Mouse (Mus musculus) ovary, postnatal 36 days (tissue): ENCODE data around the gene Iqgap1.

Source experiments
- DNase-seq: peaks from one replicate; pipeline ENCODE4 v3.0.0; 2022; ENCODE audit warnings: low spot score, mixed read lengths

The Iqgap1 gene

DNA sequence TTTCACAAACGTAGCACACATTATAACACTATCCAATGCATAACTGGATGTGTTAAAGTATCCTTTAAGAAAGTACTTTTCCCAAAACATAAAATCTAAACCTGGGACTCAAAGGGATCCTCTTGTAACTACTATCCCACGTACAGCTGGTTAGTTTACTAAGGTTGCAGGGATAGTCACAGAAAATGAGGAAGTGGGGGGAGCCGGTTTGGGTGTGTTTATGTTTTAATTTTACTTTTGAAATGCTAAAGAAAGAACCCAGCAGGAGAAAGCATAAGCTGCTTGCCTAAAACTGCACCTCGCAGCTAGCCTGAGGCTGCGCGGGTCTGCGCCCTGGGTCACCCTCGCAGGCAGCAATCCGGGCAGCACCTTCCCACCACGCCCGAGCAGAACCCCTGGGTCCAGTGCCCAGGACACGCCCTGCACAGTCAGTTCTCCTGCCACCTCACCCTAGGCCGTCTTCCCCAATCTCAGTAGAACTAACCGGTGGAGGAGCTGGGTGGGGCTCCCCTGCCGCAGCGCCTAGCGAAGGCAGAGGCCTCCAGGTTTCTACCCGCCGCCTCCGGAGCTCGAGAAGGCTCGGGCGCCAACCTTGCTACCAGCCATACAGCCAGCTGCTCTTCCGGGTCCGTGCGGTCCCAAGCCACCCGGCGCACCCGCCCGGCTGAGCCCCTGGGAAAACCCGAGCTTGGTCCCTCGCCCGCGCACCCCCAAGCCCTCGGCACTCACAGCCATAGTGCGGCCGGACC is 23.2 kb downstream of the Iqgap1 start:
- DNase-seq = no peak

DNA sequence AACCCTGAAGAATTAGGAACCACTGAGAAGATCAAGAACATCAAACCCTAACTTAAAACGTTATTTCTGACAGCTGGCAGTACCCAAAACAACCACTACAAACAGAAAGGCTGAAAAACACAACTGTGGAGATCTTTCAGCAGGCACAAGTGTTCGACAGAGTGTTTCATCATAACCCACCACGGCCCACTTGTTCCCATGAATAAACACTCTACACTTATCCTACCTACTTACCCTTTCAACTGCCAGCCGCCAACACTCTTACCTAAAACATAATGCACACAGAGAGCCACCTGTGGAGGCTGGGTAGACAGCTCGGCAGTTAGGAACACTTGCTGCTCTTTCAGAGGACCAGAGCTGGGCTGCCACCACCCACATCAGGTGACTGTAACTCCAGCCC is 26.5 kb downstream of the Iqgap1 start:
- DNase-seq = no peak

DNA sequence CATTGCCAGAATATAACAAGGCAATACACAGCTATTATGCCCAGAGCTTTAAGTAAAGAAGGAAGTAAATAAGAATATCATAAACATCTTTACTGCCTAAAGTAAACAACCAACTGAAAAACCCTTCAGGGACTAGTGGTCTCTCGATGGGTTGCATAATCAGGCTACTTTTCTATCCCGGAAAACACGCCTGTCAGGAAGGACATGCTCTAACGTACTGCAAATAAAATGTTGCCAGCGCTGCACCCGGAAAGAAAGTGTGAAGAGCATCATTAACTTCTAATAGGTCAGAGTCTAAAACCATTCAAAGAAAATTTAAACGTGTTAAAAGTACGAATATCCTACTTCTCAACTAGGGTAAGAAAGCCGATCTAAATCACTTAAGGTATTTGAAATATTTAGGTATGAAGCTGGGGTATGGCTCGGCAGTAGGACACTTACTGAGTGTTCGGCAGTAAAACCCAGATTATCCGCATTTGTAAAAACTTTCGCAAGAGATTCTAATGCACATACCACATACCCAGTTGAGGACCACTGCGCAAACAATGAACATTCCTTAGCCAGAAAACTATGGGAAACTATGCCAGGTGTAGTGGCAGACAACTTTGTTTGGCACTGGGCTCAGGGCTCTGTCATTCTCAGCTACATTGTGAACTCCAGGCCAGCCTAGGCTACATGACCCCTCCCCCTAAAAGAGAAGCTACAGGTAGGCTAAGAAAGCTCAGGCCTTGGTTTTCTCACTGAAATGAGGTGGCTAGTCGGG is 28.8 kb downstream of the Iqgap1 start:
- DNase-seq = no peak

DNA sequence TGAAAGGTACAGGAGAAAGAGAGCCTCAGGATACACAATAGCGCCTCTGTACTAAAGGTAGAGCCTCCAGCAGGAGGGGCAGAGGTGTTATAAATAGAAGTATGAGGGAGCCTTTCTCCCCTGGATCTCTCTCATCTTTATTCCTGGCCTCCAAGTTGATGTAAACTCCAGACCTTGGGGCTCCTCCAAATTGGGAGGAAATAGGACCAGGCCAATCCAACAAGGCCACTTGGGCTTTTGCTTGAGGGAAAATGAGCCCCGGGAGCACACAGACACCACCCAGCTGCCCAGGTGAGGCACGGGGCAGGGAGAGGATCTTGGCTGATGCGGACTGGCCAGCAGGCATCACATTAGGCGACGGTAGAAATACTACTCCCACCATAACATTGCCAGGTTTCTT is 29.5 kb downstream of the Iqgap1 start:
- DNase-seq = no peak

DNA sequence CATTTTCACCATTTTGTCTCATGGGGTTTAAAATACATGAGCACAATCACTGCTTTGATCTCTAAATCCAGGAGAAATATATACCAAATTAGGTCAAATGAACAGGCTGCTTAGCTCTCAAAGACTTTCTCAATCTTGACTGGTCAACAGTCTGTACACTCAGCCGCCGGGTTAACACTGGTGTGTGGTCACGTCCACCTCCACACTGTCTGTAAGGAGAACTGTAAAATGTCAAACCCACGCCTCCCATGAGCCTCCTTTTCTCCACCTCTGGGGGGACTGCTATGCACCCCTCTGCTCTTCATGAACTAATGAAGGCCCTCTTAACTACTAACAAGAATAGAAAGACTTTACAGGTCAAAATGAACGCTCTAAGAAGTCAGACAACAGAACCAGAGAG is 36.2 kb downstream of the Iqgap1 start:
- no peak for DNase-seq

DNA sequence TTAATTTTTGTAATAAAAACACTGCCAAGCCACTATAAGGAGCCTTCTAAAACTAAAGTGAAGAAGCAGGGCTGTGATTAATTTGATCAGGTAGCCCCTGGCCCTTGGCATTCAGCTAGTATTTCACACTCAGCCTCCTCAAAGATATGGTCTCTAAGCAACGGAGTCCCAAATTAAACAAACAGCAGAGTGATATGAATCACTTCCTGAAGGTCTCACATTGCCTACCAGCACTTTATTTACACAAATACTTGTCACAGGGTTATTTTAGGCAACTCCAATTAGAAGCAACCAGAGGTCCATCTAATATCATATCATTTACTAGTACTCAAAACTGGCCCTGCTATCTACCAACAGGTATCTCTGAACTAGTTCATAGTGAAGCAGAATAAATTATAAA is 36.7 kb downstream of the Iqgap1 start:
- DNase-seq = no peak

DNA sequence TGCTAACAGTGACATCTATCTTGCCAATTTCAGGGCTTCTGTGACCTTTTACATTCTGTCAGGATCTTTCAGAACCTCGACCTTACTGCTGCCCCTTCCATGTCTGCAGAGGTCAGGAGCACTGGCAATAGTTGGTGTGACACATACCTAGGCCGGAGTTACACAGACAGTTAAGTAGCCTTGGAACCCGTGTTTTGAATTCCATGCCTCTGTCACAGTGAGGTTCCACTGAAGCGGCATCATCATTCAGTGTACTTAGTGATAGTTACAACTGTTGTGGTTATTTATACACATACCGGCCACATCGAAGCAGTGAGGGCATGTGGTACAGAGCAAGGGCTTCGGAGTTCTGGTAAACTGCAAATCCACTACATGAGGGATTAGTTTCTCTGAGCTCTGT is 37.8 kb downstream of the Iqgap1 start:
- no peak for DNase-seq

DNA sequence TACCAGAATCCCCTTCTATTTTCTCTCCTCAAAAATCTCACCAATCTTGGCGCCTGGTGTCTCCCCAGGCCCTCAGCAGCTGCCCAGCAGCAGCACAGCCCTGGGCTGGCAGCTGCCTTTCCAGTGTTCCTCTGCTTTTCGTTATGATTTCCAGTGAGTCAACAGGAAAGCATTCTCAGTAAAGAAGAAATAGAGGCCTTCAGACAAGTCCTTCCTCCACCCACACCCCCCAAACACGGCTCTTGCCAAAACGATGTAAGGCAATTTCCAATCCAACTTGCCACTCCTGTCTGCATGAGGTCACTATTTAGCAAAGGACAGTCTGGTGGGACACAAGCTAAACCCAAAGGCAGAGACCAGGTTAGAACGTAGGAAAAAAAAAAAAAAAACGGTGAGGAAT is 39.0 kb downstream of the Iqgap1 start:
- DNase-seq = no peak

DNA sequence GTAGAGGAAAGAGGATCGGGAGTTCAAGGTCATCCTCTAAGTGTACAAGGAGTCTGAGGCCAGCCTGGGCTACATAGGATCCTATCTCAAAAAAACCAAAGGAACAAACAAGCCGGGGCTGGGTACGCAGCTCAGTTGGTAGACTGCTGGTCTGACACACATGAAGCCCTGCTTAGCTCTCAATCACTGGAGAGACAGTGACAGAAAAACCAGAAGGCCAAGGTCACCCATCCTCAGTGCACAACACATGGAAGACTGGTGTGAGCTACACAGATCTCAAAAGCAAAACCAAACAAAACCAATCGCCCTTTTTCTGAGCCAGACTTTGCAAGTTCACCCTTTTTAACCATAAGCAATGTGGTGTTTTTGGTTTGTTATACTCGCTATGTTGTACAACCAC is 41.9 kb downstream of the Iqgap1 start:
- DNase-seq = no peak

DNA sequence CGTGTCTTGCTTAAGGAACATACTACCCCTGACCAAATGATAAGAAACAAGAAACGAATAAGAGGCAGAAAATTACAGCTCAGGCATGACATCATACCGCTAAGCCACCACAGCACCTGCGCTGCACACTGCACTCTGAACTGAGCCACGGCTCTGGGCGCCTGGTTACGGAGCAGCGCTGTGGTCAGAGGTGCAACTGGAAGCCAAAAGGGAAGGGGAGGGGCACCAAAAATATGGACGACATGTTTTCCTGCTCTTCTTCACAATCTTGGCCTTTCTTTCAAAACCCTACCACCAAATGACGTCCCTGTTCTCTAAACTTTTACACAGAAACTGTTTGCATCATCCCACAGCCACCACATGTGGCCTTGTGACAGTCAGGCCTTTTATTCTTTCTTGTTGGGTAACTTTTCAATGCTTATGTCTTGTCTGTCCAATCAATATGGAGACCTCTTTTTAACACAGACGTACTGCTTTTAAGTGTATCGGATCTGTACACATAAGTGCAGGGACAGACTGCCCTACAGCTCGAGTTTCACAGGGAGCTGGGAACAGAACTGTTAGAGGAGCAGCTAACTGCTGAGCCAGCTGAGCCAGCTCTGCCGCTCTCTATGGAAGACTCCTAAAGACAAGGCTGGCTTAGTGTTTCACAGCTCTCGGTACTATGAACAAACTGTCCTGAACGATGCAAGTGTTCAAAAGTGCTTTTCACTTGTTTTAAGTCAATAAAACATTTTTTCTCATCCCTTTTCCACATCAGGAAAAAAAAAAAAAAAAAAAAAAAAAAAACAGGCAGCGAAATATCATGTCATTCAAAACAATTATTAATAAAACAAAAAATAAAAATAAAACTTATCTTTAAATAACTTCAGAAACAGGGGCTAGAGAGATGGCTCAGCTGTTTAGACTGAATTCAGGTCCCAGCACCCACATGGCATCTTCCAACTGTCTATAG is 43.3 kb downstream of the Iqgap1 start:
- DNase-seq = no peak

DNA sequence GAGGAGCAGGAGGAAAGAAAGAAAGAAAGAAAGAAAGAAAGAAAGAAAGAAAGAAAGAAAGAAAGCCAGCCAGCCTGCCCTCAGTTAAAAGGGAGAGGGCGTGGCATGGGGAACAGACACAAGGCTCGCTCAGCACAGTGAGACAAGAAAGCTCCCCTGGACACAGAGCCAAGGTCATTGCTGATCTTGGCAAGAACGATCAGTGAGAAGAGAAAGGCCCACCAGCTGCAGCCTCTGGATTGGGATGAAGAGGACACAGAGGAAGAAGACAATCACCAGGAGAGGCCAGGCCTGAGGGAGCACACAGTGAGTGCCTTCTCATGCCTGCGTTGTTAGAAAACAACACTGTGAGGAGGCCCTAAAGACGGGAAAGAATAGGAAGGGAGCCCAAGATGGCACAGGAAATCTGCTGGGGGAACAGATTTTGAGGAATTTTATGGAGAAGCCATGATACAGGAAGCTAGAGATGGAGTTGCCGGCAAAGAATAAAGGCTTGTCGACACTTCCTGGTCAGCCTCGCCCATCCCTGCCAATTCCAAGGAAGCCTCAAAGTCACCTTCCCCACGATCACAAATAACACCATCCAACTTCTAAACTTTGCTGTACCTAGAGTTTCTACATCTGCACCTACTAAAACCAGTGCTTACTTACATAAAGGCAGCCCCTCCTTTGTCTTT is 44.2 kb downstream of the Iqgap1 start:
- DNase-seq = peak; percentile 36

DNA sequence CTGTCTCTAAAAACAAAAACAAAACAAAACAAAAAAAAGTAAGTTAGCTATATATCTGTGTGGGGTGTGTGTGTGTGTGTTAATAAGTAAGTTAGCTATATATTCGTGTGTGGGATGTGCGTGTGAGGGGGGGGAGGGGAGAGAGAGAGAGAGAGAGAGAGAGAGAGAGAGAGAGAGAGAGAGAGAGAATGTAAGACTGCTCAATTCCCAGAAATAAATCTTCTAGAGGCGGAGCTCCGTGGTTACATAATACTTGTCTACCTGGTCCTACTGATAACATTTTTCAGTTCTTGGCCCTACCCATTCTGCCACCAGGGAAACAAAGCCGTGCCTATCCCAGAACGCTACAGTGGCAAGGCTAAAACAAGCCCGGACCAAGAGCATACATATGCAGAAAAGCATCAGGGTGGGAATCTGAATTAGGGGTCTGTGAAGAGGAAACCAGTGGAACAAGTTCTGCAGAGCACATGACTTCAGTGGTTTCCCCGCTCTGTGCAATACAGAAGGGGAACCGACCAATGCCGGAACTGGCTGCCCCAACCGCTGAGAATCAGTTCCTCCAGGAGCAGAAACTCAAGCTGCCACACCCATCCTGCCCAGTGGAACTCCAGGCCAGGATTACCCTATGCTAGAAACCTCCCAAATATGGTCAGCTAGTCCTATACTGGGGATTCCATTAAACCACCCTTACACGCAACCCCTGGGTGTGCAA is 46.7 kb downstream of the Iqgap1 start:
- DNase-seq = peak; percentile 37

DNA sequence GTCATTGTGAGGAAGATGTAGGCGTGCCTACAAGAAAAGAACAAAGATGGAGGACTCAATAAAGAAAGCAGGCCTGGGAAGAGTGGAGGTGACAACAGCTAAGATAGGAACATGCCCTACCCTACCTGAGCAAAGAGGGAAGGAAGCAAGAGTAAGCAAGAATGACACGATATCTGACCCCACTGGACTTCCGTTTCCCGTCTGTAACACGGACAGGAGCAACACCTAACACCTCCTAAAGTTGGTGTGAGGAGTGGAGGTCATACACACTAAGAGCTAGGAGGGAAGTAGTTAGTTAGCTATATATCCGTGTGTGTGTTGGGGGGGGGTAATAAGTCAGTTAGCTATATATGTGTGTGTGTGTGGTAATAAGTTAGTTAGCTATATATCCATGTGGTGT is 47.4 kb downstream of the Iqgap1 start:
- no peak for DNase-seq

DNA sequence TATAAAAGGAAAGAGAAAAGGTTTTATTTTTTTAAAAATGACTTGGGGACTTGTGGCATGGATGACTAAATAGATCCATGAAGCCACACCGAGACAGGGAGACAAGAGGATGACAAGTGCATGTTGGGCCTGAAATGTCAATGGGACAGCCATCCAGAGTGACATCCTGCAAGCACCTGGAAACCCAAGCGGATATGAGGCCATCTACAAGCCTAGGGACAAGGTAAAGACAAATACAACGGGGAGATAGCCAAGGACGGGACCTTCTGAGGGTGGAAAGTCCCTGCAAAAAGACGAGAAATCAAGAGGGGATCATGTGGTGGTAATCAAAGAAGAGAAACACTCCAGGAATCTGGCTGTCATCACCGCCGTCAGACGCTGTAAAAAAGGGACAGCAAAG is 48.6 kb downstream of the Iqgap1 start:
- DNase-seq = no peak

DNA sequence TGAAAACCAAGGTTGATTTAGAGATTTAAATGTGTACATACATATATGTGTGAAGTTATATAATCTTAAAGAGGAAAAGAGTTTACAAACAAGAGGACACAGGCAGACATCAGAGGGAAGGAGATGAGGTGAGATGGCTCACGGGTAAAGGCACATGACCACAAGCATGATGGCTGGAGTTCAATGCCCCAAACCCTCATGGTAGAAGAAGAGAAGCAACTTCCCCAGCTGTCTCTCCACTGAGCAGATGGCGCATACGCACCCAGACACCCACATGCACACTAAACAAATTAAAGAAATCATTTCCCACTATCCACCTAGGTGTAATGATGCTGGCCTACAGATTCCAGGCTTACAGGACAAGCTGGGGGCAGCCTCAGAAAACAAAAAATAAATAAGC is 49.7 kb downstream of the Iqgap1 start:
- no peak for DNase-seq

DNA sequence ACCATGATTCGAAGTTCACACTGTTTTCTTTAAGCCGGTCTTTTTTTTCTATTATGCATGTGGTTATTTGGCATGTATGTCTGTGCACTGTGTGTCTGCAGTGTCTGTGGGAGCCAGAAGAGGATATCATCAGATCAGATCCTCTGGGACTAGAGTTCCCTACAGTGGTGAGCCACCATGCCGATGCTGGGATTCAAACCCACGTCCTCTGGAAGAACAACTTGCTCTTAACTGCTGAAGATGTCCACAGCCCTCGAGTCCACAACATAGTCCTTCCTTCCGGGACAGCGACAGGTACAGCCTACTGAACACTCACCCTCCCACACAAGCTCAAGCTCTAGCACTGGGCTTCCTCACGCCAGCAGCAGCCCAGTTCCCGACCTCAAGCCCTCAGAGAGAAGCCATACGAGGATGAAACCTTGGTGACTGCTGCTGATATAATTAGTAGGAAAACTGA is 50.3 kb downstream of the Iqgap1 start:
- DNase-seq = no peak

DNA sequence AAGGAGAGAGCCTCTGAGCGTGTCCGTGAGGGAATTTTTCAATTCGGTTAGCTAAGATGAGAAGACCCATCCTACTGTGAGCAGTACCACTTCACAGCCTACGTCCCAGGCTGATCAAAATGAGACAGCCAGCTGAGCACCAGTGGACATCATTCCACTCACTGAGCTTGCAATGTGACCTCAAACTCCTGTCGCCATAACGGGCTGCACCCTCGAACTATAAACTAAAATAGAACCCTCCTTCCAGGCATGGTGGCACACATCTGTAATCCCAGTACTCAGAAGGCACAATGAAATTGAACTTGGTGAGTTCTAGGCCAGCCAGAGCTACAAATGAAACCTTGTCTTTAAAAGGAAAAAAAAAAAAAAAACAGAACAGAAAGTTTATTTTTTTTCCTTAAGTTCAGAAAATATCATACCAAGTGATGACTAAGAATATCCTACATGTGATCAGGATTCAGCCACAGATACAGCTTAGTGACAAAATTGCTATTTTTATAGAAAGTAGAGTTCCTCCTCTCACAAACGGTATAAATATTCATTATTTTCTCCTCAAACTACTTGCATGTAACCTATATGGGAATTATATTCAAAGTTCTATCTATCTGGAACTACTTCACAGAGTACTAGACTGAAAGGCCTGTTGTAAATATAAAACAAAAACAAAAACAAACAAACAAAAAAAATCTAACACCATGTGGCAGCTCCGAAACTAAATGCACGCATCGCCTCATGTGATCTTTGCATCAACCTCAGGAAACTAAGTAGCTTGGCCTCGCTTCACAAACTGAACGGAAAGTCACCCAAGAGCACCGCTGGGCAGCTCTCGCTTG is 50.9 kb downstream of the Iqgap1 start:
- DNase-seq = no peak

DNA sequence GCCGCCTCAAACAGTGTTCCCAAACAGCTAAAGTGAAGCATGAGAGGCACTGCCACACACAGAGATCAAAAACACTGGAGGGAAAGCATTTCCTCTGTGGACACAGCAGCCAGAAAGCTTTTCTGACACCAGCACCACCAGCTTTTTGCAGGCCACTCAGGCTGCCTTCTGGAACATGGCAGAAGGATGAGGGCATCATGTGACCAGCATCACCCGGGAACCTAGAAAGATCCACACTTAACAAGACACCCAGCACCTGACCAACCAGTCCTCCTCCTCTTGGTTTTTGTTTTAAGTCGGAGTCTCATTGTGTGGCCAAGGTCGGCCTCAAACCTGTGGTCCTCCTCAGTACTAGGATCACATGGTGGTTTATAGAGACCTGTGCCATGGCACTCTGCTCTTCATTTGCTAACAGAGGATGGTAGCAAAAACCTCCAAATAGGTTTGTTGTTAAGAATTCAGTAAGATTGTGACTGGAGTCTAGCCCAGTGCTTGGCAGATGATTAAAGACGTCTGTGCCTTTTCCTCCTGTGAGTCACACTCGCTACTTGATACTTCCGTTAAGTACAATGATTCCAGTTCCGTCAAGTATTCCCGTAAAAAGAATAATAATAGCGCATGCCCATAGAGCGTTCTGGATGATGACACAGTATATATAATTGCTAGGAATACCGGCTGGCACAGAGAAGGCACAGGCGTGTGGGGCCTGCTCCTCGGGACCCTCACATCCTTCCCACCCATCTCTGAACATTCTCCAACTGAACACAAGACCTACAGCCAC is 51.8 kb downstream of the Iqgap1 start:
- no peak for DNase-seq

DNA sequence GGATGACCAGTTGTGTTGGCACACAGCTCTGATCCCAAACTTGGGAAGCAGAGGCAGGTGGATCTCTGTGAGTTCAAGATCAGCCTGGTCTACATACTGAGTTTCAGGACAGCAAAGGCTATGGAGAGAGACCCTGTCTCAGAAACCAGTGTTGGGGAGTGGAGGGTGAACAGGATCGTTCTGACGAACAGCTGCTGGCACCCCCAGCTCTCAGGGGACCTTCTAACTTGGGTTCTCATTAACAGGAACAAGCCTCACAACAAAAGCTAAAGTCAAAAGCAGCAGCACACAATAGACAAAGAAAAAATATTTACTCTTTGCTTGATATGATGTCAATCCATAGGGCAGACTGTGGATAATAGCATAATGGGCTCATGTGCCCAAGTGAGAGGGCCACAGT is 55.3 kb downstream of the Iqgap1 start:
- no peak for DNase-seq
